Mouse (Mus musculus) intestine, embryonic 16.5 days (tissue): ENCODE results near the gene Zpr1. TPM values are rescaled to one million over a fixed set of nuclear protein-coding genes. Genes with fewer than 3 reads are reported as not detected.

Experiments used
- ATAC-seq: fragments of 200-750 bp; cut with Nextera tagmentation; 2 replicates; pipeline ENCODE4 v1.8.0; 2017; ENCODE audit warnings: moderate TSS enrichment, moderate library complexity
- H3K27ac ChIP-seq: fragments of 300-500 bp; sonication (generic); 2 replicates; pipeline ENCODE4 v1.5.1; 2014; ENCODE audit warnings: mild to moderate bottlenecking, low read length
- H3K27me3 ChIP-seq: fragments of 300-500 bp; sonication (generic); replicated peaks from 2 replicates; pipeline ENCODE4 v1.6.1; 2014; ENCODE audit warnings: low read length, control low read depth, mixed read lengths; ENCODE audit not compliant: control insufficient read depth, insufficient read depth
- H3K36me3 ChIP-seq: fragments of 300-500 bp; sonication (generic); 2 replicates; pipeline ENCODE4 v1.6.1; 2014; ENCODE audit warnings: low read length, control low read depth; ENCODE audit not compliant: control insufficient read depth, insufficient read depth
- H3K4me1 ChIP-seq: fragments of 300-500 bp; sonication (generic); 2 replicates; pipeline ENCODE4 v1.6.1; 2014; ENCODE audit warnings: low read length, control low read depth, mixed read lengths; ENCODE audit not compliant: control insufficient read depth, insufficient read depth
- H3K4me2 ChIP-seq: fragments of 300-500 bp; sonication (generic); 2 replicates; pipeline ENCODE4 v1.6.1; 2014; ENCODE audit warnings: low read depth, low read length, control low read depth
- H3K4me3 ChIP-seq: fragments of 300-500 bp; sonication (generic); 2 replicates; pipeline ENCODE4 v1.5.1; 2014; ENCODE audit warnings: mild to moderate bottlenecking, low read length
- H3K9ac ChIP-seq: fragments of 300-500 bp; sonication (generic); 2 replicates; pipeline ENCODE4 v1.6.1; 2014; ENCODE audit warnings: low read depth, low read length
- H3K9me3 ChIP-seq: fragments of 300-500 bp; sonication (generic); 2 replicates; pipeline ENCODE4 v1.6.1; 2016; ENCODE audit warnings: low read length, control low read depth; ENCODE audit not compliant: control insufficient read depth
- WGBS: fragments of 180-500 bp; shearing (Covaris S2); extraction: QIAGEN DNeasy Blood & Tissue Kit; methylation state at CpG from one replicate; pipeline ENCODE4 v1.1.7; 2014; 5-methylcytosine and 5-hydroxymethylcytosine counted together
- polyA plus RNA-seq: library from polyadenylated mRNA; unstranded; fragments of >200 nt; fragmentation: Nextera tagmentation; extraction: Ambion mirVana; gene quantifications from 2 replicates; pipeline ENCODE4 v1.2.1, GENCODE M21; 2015

Zpr1 gene
- polyA plus RNA-seq, 1 experiment from 2014 or later = 50.0 TPM

- peak overlapping the region; percentile 44 for H3K4me2 ChIP-seq
- peak overlapping the region; percentile 30 for H3K4me3 ChIP-seq
- H3K27me3 ChIP-seq = no peaks in the 10 kb centered on the region
- H3K27ac ChIP-seq = peak overlapping the region; percentile 92
- WGBS = 65% methylated on average over 6 of the region's 6 CpGs
- peaks cover 17% of the 10 kb centered on the region for H3K4me1 ChIP-seq
- H3K9me3 ChIP-seq = no peaks in the 10 kb centered on the region
- H3K9ac ChIP-seq = peak overlapping the region; percentile 62
- H3K36me3 ChIP-seq = no peaks in the 10 kb centered on the region
- peak; percentile 68 for ATAC-seq
Observed at GRCm38 (mm10) chr9:46235196-46235595, 37.7 kb upstream of the Zpr1 start.

GRCm38 (mm10) chr9:46235596-46235648 lies 37.4 kb upstream of the Zpr1 start, which contains the start of gene Apoc3:
Gene Apoc3 (minus strand): TSS chr9:46235636.
- Histone ChIP-seq H3K27ac (peak within 1 kb of the TSS; percentile 92), H3K27me3 (no peaks in the 10 kb centered on the region), H3K36me3 (no peaks in the 10 kb centered on the region), H3K9me3 (no peaks in the 10 kb centered on the region), H3K9ac (peak within 1 kb of the TSS; percentile 62), H3K4me2 (peak within 1 kb of the TSS; percentile 44), H3K4me1 (peaks cover 17% of the 10 kb centered on the region), H3K4me3 (peak within 1 kb of the TSS; percentile 30)
- no peak for ATAC-seq

- peak overlapping the region; percentile 62 for H3K9ac ChIP-seq
Observed at GRCm38 (mm10) chr9:46235649-46236048, 37.2 kb upstream of the Zpr1 start.

GRCm38 (mm10) chr9:46238850-46239249 lies 34.0 kb upstream of the Zpr1 start:
- Histone ChIP-seq H3K4me3 (no peak overlapping the region), H3K4me1 (peaks cover 32% of the 10 kb centered on the region), H3K9me3 (no peaks in the 10 kb centered on the region), H3K36me3 (no peaks in the 10 kb centered on the region), H3K9ac (no peak overlapping the region), H3K27ac (peak overlapping the region; percentile 43), H3K4me2 (no peak overlapping the region), H3K27me3 (no peaks in the 10 kb centered on the region)
- WGBS = 89% methylated on average over 7 of the region's 7 CpGs
- ATAC-seq = no peak

More at GRCm38 (mm10) chr9:46235649-46236048, 37.2 kb upstream of the Zpr1 start:
- WGBS = 43% methylated on average over 4 of the region's 4 CpGs
- Histone ChIP-seq H3K4me3 (peak overlapping the region; percentile 30), H3K27ac (peak overlapping the region; percentile 92), H3K4me1 (peaks cover 17% of the 10 kb centered on the region), H3K27me3 (no peaks in the 10 kb centered on the region), H3K9me3 (no peaks in the 10 kb centered on the region), H3K36me3 (no peaks in the 10 kb centered on the region), H3K4me2 (peak overlapping the region; percentile 44)
- peak; percentile 75 for ATAC-seq

- WGBS = 52% methylated on average over 7 of the region's 7 CpGs
- peak within 1 kb of the TSS; percentile 61 for H3K9ac ChIP-seq
Observed at GRCm38 (mm10) chr9:46240526-46241153, 32.2 kb upstream of the Zpr1 start, which contains the start of gene Apoa4. Gene Apoa4 (plus strand): TSS chr9:46240696.

GRCm38 (mm10) chr9:46241818-46242217 lies 31.0 kb upstream of the Zpr1 start:
- H3K4me3 ChIP-seq = peak overlapping the region; percentile 38
- WGBS = 48% methylated on average over 2 of the region's 2 CpGs

More at GRCm38 (mm10) chr9:46240526-46241153, 32.2 kb upstream of the Zpr1 start, which contains the start of gene Apoa4:
- Histone ChIP-seq H3K27ac (peak within 1 kb of the TSS; percentile 82), H3K27me3 (no peaks in the 10 kb centered on the region), H3K4me3 (peak within 1 kb of the TSS; percentile 38), H3K36me3 (no peaks in the 10 kb centered on the region), H3K4me2 (no peak within 1 kb of the TSS), H3K9me3 (no peaks in the 10 kb centered on the region), H3K4me1 (peaks cover 26% of the 10 kb centered on the region)
- peak; percentile 68 for ATAC-seq

GRCm38 (mm10) chr9:46243122-46243521 lies 29.7 kb upstream of the Zpr1 start:
- 61% methylated on average over 4 of the region's 4 CpGs for WGBS
- H3K27ac ChIP-seq = peak overlapping the region; percentile 82
- peaks cover 25% of the 10 kb centered on the region for H3K4me1 ChIP-seq
- peak overlapping the region; percentile 37 for H3K4me2 ChIP-seq
- H3K27me3 ChIP-seq = no peaks in the 10 kb centered on the region
- peak overlapping the region; percentile 62 for H3K9ac ChIP-seq
- no peaks in the 10 kb centered on the region for H3K36me3 ChIP-seq
- no peaks in the 10 kb centered on the region for H3K9me3 ChIP-seq
- ATAC-seq = no peak
- H3K4me3 ChIP-seq = peak overlapping the region; percentile 38

More at GRCm38 (mm10) chr9:46241818-46242217, 31.0 kb upstream of the Zpr1 start:
- H3K4me2 ChIP-seq = peak overlapping the region; percentile 37; the same call in 1 of the 2 replicates
- H3K9me3 ChIP-seq = no peaks in the 10 kb centered on the region
- no peaks in the 10 kb centered on the region for H3K27me3 ChIP-seq
- H3K9ac ChIP-seq = peak overlapping the region; percentile 62
- peak; percentile 55 for ATAC-seq
- peaks cover 27% of the 10 kb centered on the region for H3K4me1 ChIP-seq
- H3K27ac ChIP-seq = peak overlapping the region; percentile 82
- no peaks in the 10 kb centered on the region for H3K36me3 ChIP-seq

- H3K36me3 ChIP-seq = no peaks in the 10 kb centered on the region
- peak overlapping the region; percentile 0; the same call in 1 of the 2 replicates for H3K27ac ChIP-seq
- peaks cover 22% of the 10 kb centered on the region for H3K4me1 ChIP-seq
- H3K9ac ChIP-seq = peak overlapping the region; percentile 62
- peak overlapping the region; percentile 38; the same call in 1 of the 2 replicates for H3K4me3 ChIP-seq
- H3K9me3 ChIP-seq = no peaks in the 10 kb centered on the region
- H3K27me3 ChIP-seq = no peaks in the 10 kb centered on the region
- WGBS = 49% methylated on average over 8 of the region's 8 CpGs
- no peak for ATAC-seq
- H3K4me2 ChIP-seq = peak overlapping the region; percentile 37; the same call in 1 of the 2 replicates
Observed at GRCm38 (mm10) chr9:46243584-46243983, 29.3 kb upstream of the Zpr1 start.

- no peaks in the 10 kb centered on the region for H3K9me3 ChIP-seq
- H3K4me1 ChIP-seq = peaks cover 17% of the 10 kb centered on the region; the same call in 1 of the 2 replicates
- no peak overlapping the region for H3K9ac ChIP-seq
- no peaks in the 10 kb centered on the region for H3K36me3 ChIP-seq
- H3K4me3 ChIP-seq = no peak overlapping the region
- no peaks in the 10 kb centered on the region for H3K27me3 ChIP-seq
- no peak for ATAC-seq
- H3K27ac ChIP-seq = no peak overlapping the region
- H3K4me2 ChIP-seq = peak overlapping the region; percentile 37
- WGBS = 24% methylated on average over 11 of the region's 11 CpGs
Observed at GRCm38 (mm10) chr9:46246752-46247324, 26.0 kb upstream of the Zpr1 start.
